Mouse (Mus musculus) hindbrain, embryonic 10.5 days (tissue): ENCODE measurements around the gene Pld5. TPM values are rescaled to one million over a fixed set of nuclear protein-coding genes. Genes with fewer than 3 reads are reported as not detected.

ENCODE experiments used
- DNase-seq: peaks from one replicate; pipeline ENCODE4 v3.0.0-alpha.2; 2017; ENCODE audit warnings: low spot score
- H3K27ac ChIP-seq: fragments of 300-500 bp; sonication (generic); 2 replicates; pipeline ENCODE4 v1.5.1; 2016; ENCODE audit warnings: mild to moderate bottlenecking, moderate library complexity
- H3K27me3 ChIP-seq: fragments of 300-500 bp; sonication (generic); 2 replicates; pipeline ENCODE4 v1.6.1; 2016; ENCODE audit warnings: mild to moderate bottlenecking; ENCODE audit not compliant: poor library complexity, insufficient read depth, severe bottlenecking
- H3K36me3 ChIP-seq: fragments of 300-500 bp; sonication (generic); 2 replicates; pipeline ENCODE4 v1.6.1; 2016; ENCODE audit warnings: mild to moderate bottlenecking, moderate library complexity
- H3K4me1 ChIP-seq: fragments of 300-500 bp; sonication (generic); replicated peaks from 2 replicates; pipeline ENCODE4 v1.6.1; 2016; ENCODE audit warnings: mild to moderate bottlenecking
- H3K4me3 ChIP-seq: fragments of 300-500 bp; sonication (generic); 2 replicates; pipeline ENCODE4 v1.5.1; 2016; ENCODE audit warnings: mild to moderate bottlenecking, moderate library complexity
- H3K9me3 ChIP-seq: fragments of 300-500 bp; sonication (generic); 2 replicates; pipeline ENCODE4 v1.6.1; 2016; ENCODE audit warnings: mild to moderate bottlenecking, moderate library complexity
- WGBS: fragments of 180-500 bp; shearing (Covaris S2); methylation state at CpG from one replicate; pipeline ENCODE4 v1.1.7; 2016; 5-methylcytosine and 5-hydroxymethylcytosine counted together
- polyA plus RNA-seq: library from polyadenylated mRNA; unstranded; fragments of >200 nt; fragmentation: Nextera tagmentation; extraction: Ambion mirVana; gene quantifications from 2 replicates; pipeline ENCODE4 v1.2.1, GENCODE M21; 2016

Pld5 gene
- polyA plus RNA-seq, 1 experiment from 2014 or later: 1.9 TPM

DNA sequence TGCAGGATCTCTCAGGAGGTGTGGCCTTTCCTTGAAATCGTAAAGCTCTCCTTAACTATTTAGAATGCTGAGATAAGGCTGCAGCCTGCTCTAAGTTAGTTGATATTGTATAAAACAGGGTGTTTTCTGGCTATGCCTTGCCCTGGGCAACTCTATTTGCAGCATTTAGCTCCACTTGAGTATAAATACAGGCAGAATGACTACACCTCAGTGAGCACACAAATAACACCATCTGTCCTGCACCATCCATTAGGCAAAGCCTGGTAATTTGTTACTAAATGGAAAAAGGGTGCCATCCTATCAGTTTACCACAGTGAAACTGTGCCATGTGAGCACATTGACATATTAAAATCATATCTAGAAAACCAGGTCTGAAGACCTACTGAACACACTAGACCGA lies 149.3 kb downstream of the Pld5 start:
- no peak overlapping the region for H3K27ac ChIP-seq
- no peak overlapping the region for H3K4me3 ChIP-seq
- WGBS: 76% methylated on average over 2 of the region's 2 CpGs
- DNase-seq: no peak
- H3K27me3 ChIP-seq: no peaks in the 10 kb centered on the region
- no peaks in the 10 kb centered on the region for H3K9me3 ChIP-seq
- H3K4me1 ChIP-seq: no peaks in the 10 kb centered on the region
- H3K36me3 ChIP-seq: no peaks in the 10 kb centered on the region

DNA sequence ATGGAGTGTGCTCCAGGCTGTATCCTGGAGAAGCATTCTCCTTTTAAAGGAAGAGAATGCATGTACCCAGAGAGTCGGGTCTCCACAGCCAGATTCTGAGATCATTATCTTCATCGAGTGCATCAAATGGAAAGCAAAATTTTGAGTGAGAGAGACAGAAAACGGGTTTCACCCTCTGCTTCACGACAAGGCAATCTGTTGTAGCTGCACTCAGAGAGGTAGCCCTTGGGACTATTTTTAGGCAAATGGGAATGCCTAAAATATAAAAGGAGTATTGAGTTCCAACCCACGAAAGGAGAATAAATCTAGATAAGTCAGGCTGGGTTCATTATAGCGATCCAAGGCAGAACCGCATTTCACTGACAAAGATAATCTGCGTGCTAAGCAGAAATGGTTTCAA lies 150.7 kb downstream of the Pld5 start:
- no peak for DNase-seq
- 87% methylated on average over 8 of the region's 8 CpGs for WGBS
- no peaks in the 10 kb centered on the region for H3K36me3 ChIP-seq
- H3K4me1 ChIP-seq: no peaks in the 10 kb centered on the region
- no peaks in the 10 kb centered on the region for H3K9me3 ChIP-seq
- H3K27ac ChIP-seq: no peak overlapping the region
- H3K27me3 ChIP-seq: no peaks in the 10 kb centered on the region
- no peak overlapping the region for H3K4me3 ChIP-seq

DNA sequence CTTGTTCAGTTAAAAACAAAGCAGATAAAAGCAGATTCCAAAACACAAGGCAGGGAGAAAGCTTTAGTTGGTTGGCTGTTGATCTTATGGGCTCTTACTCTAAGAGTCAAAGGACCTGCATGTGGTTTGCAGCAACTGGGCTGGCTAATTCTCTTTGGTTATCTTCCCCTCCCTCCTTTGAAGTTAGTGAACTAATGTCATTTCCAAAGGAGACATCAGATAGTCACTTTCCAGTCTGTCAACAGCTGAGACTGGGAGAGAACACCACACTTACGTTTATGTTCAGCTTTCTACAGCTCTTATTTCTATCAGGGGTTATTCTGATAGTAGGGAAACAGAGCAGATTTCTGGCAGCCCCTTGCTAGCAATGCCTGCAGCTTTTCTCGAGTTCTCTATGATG lies 151.3 kb downstream of the Pld5 start:
- DNase-seq: no peak
- Histone ChIP-seq H3K9me3 (no peaks in the 10 kb centered on the region), H3K27me3 (no peaks in the 10 kb centered on the region), H3K36me3 (no peaks in the 10 kb centered on the region), H3K4me1 (no peaks in the 10 kb centered on the region), H3K4me3 (no peak overlapping the region), H3K27ac (no peak overlapping the region)
- WGBS: 68% methylated on average over 2 of the region's 2 CpGs

DNA sequence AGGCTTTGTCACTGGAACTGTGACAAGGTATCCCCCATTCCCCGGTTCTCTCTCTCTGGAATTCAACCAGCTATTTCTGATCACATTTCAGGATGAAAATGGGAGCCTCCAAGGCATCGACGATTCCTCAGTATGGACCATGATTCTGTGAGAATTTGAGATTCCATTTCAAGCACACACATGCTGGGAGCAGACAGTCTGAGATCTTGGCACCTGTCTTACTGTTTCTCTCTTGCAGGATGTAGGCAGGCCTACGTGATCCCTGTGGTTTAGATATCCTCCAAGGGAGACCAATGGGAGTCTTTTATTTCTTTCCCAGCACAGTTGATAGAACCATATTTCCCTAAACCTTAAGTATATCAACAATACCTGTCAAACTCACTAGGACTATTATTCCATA lies 159.5 kb downstream of the Pld5 start:
- DNase-seq: no peak
- H3K36me3 ChIP-seq: no peaks in the 10 kb centered on the region
- H3K4me3 ChIP-seq: no peak overlapping the region
- no peaks in the 10 kb centered on the region for H3K9me3 ChIP-seq
- WGBS: 82% methylated on average over 4 of the region's 4 CpGs
- no peak overlapping the region for H3K27ac ChIP-seq
- no peaks in the 10 kb centered on the region for H3K4me1 ChIP-seq
- H3K27me3 ChIP-seq: no peaks in the 10 kb centered on the region

DNA sequence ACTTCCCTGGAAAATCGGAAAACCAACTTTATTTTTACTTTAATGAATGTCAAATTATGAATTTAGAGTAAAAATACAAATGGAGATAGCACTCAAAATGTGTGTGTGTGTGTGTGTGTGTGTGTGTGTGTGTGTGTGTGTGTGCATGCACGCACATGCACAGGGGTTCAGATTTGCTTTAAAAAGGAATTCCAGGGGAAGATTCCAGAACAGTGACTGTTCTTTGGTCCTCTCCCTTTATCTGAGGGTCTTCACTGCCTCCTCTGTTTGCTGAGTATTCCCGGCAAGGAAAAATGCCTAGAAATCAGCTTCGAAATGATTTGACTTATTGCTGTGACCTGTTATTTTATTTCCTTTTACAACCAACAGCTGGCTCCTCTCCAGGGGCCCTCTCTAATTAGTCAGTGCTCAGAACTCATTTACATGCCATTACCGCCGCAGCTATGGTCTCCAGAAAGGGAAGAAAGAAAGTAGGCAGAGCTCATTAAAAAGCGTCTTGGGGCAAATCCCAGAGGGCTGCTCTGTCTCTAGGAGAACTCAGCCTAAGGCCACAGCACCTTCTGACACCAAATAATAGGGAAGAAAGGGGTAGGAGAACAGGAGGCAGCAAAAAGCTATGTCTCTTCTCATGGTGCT lies 176.3 kb downstream of the Pld5 start:
- no peak overlapping the region for H3K4me3 ChIP-seq
- peaks cover 8% of the 10 kb centered on the region for H3K4me1 ChIP-seq
- no peaks in the 10 kb centered on the region for H3K36me3 ChIP-seq
- peak; percentile 10 for DNase-seq
- no peaks in the 10 kb centered on the region for H3K27me3 ChIP-seq
- 42% methylated on average over 7 of the region's 7 CpGs for WGBS
- no peaks in the 10 kb centered on the region for H3K9me3 ChIP-seq
- no peak overlapping the region for H3K27ac ChIP-seq

DNA sequence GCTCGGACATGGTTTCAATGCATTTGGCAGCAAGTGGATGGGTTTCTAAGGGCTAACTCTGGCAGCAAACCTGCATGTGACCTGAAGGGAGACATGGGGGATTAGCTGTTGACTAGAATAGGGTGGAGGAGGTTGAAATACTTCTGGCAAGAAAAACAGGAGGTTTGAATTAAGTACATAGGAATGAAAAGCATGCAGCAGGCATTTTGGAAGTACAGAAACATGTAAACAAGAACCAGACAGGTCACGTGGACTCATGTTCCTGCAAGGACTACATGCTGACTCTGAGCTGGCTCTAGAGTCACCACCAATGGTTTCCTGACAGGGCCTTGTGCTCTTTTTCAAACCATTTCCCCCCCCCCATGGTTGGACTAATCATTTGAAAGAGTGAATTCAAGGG lies 183.0 kb downstream of the Pld5 start:
- WGBS: 71% methylated on average over 2 of the region's 2 CpGs

DNA sequence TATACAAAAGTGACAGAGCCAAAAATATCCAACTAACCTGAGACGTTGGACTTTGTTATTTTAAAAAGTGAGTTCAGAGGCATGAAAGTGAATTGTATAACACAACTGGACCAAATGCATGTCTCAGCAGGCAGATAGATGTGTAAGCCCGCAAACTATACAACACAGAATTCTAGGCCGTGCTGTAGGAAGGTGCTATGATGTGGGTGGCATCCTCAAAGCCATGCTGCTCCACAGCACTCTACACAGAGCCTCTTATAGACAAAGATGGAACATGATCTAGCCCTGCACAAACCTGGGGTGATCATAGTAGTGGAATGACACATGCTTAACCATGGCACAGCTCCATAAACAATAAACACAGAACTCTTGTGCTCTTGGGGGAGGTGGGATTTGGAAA lies 185.7 kb downstream of the Pld5 start:
- DNase-seq: no peak
- Histone ChIP-seq H3K27ac (no peak overlapping the region), H3K27me3 (no peaks in the 10 kb centered on the region), H3K9me3 (no peaks in the 10 kb centered on the region), H3K4me3 (no peak overlapping the region), H3K36me3 (no peaks in the 10 kb centered on the region), H3K4me1 (no peaks in the 10 kb centered on the region)
- WGBS: 92% methylated on average over 3 of the region's 3 CpGs

More for the DNA sequence above, 183.0 kb downstream of the Pld5 start:
- no peaks in the 10 kb centered on the region for H3K36me3 ChIP-seq
- no peak overlapping the region for H3K4me3 ChIP-seq
- DNase-seq: no peak
- no peaks in the 10 kb centered on the region for H3K9me3 ChIP-seq
- no peaks in the 10 kb centered on the region for H3K27me3 ChIP-seq
- no peaks in the 10 kb centered on the region for H3K4me1 ChIP-seq
- H3K27ac ChIP-seq: no peak overlapping the region

DNA sequence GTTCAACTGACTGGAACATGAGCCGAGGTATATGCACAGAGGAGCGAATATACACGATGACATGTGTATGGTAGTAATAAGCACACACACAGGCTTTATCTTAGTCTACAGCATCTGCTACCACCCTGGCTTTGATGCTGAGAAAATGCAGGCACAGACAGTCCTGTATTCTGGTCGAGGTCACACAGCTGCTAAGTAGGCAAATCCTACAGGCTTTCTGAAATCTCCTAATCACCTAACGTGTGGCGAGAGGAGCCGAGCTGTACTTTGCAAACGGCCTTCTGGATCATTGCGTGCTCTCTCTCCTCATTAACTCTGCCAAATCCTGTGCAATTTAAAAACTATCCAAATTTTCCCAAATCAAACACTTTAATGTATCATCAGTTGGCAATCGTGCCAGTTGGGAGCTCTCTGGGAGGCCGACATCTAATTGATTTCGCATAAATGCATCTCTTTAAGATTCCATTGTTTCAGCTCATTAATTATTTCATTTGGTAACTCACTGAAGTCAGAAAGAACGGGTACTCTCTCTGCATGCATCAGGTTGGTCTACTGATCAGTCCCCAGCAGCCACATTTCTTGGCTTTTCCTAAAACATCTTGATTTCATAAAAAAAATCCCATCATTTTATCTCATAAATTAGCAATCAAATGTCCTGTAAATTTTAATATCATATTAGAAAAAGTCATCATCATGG lies 189.0 kb downstream of the Pld5 start:
- no peak for DNase-seq
- WGBS: 88% methylated on average over 13 of the region's 13 CpGs

DNA sequence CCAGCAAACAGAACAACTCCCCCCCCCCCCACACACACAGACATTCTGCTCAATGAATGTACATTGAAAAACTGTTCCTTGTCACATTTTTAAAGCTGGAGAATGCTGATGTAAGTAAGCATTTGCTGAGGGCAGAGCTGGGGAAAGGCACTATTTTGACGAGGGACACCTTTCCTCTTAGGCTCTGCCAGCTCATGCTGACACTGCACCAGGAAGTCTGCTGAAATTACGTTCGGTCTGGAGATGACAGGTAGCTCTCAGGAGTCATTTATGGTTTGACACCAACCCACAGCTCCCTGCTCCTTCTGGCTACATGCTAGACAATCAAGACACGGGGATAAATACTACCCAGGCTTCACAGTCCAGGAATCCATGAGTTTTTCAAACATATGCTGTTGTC lies 192.8 kb downstream of the Pld5 start:
- no peak for DNase-seq
- H3K27ac ChIP-seq: no peak overlapping the region
- whole genome bisulfite sequencing: 68% methylated on average over 4 of the region's 4 CpGs
- H3K9me3 ChIP-seq: no peaks in the 10 kb centered on the region
- H3K4me1 ChIP-seq: peaks cover 6% of the 10 kb centered on the region
- no peaks in the 10 kb centered on the region for H3K36me3 ChIP-seq
- no peak overlapping the region for H3K4me3 ChIP-seq
- H3K27me3 ChIP-seq: no peaks in the 10 kb centered on the region

More for the DNA sequence above, 189.0 kb downstream of the Pld5 start:
- Histone ChIP-seq H3K27me3 (no peaks in the 10 kb centered on the region), H3K36me3 (no peaks in the 10 kb centered on the region), H3K4me3 (no peak overlapping the region), H3K9me3 (no peaks in the 10 kb centered on the region), H3K4me1 (peaks cover 6% of the 10 kb centered on the region), H3K27ac (no peak overlapping the region)

DNA sequence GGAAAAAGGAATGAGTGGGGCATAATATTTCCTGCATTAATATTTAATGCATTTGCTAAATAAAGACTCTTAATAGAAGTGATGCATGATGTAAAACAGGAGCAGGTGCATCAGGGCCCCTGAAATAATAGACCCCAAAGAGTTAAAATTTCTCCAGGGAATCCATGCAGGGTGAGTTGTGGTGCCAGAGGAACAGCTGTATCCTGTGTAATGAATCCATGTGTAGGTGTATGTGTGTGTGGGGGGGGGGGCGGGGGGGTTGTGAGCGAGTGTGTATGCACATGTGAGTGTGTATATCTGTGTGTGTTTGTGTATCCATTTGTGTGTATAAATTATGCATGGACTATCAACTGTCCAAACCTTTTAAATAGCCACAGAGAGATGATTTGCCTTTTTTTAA lies 194.1 kb downstream of the Pld5 start:
- Histone ChIP-seq H3K9me3 (no peaks in the 10 kb centered on the region), H3K27me3 (no peaks in the 10 kb centered on the region), H3K36me3 (no peaks in the 10 kb centered on the region), H3K27ac (no peak overlapping the region), H3K4me3 (no peak overlapping the region), H3K4me1 (peaks cover 6% of the 10 kb centered on the region)
- DNase-seq: no peak
- WGBS: 72% methylated on average over 2 of the region's 2 CpGs

DNA sequence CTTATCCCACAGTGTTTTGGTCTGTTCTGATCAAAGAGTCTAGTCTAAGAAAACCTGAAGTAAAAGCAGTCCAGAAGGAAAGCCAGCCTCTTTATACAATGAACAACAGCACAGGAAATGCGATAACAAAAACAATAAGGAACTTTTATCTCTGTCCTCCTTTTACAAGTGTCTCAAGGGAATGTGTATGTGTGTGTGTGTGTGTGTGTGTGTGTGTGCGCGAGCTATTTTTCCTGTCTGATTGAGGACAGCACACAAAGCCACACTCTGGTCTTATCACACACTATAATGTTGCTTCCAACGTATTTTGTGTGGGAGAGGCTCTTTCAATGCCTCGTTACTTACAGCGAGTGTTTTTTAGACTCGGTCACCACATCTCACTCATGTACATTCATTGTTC lies 196.7 kb downstream of the Pld5 start:
- H3K4me3 ChIP-seq: no peak overlapping the region
- 86% methylated on average over 7 of the region's 7 CpGs for whole genome bisulfite sequencing
- peaks cover 6% of the 10 kb centered on the region for H3K4me1 ChIP-seq
- DNase-seq: no peak
- H3K27me3 ChIP-seq: no peaks in the 10 kb centered on the region
- no peaks in the 10 kb centered on the region for H3K9me3 ChIP-seq
- no peak overlapping the region for H3K27ac ChIP-seq
- H3K36me3 ChIP-seq: no peaks in the 10 kb centered on the region

DNA sequence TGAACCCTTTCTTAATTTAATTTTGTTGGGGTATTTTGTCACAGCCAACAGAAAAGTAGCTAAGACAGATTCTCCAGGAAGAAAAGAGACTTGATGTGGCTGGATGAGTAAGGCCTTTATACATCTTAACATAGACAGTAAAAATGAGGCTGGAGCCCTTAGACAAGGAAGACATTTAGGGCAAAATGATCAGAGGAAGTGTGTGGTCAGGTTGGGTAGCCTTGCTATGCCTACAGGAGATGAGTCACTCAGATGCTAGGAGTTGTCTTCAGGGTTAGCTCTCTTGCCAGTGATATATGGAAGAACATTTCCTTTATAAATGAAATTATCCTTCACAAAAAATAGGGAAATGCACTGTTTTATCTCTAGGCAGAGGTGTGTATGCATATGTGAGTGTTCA lies 198.3 kb downstream of the Pld5 start:
- Histone ChIP-seq H3K9me3 (no peaks in the 10 kb centered on the region), H3K4me1 (peaks cover 3% of the 10 kb centered on the region), H3K4me3 (no peak overlapping the region), H3K27me3 (no peaks in the 10 kb centered on the region), H3K27ac (no peak overlapping the region), H3K36me3 (no peaks in the 10 kb centered on the region)
- no peak for DNase-seq

DNA sequence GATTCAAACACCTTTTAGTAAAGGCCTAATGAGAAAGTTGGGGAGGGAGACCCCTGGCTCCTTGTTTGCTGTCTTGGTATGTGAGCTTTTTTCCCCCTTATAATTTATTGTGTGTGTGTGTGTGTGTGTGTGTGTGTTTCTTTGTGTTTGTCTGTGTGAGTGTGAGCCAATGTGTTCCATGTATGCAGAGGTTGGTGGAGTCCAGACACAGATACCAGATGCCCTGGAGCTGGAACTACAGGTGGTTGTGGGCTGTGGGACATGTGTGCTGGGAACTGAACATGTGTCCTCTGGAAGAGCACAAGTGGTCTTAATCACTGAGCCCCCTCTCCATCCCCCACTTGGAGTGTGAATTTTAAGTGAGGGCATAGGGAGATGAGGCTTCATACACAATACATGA lies 199.3 kb downstream of the Pld5 start:
- H3K9me3 ChIP-seq: no peaks in the 10 kb centered on the region

DNA sequence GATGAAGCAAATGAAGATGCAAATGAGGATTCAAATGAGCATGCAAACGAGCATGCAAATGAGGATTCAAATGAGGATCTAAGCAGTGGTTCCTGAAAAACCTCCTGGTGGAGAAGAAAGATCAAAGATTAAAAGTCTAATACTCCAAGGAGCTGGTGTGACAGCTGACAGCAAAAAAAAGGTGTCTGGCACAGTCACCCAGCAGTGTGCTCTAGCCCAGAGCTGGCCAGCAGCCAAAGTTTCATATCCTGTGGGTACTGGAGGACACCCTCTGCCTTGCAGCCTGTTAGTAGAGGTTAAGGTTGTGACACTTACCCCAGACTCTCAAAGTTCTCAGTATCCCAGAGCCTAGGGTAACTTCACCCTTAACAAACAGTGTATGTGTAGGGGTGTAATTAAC lies 199.7 kb downstream of the Pld5 start:
- H3K4me1 ChIP-seq: no peaks in the 10 kb centered on the region

More for the DNA sequence above, 199.3 kb downstream of the Pld5 start:
- Histone ChIP-seq H3K4me3 (no peak overlapping the region), H3K27ac (no peak overlapping the region), H3K4me1 (no peaks in the 10 kb centered on the region), H3K27me3 (no peaks in the 10 kb centered on the region), H3K36me3 (no peaks in the 10 kb centered on the region)
- no peak for DNase-seq

More for the DNA sequence above, 199.7 kb downstream of the Pld5 start:
- no peak for DNase-seq
- H3K4me3 ChIP-seq: no peak overlapping the region
- H3K36me3 ChIP-seq: no peaks in the 10 kb centered on the region
- no peak overlapping the region for H3K27ac ChIP-seq
- H3K27me3 ChIP-seq: no peaks in the 10 kb centered on the region
- H3K9me3 ChIP-seq: no peaks in the 10 kb centered on the region
- 76% methylated on average over 1 of the region's 1 CpGs for WGBS
